ENCODE assay signal across 8 mouse cellular contexts in the genomic region with DNA sequence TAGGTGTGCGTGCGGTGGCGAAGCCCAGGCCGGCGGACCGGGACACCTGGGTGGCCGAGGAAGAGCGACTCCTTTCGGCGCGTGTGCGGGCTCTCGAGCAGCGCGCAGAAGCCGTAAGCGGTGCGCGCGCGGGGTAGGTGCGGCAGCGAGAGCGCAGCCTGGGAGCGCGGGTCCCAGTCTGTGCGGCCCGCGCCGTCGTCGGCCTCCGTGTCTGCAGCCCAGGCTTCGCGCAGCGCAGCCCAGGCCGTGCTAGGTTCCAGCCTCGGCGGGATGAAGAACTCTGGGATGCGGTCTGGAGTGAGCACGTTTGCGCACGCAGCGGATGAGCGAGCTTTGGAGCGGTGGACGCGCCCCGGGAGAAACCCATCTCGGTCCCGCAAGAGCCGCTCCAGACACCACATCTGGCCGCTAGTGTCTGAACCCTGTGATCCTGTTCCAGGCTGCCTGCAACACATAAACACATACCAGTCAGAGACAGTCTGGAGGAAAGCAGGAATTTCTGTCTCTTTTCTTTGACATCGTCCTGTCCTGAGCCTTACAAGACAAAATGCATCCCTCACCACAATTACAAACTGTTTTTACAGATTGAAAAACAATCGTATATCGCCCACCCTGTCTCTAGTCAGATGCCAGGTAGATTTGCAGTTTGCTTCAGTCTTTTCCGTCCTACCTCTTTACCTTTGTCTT. TPM values are rescaled to one million over a fixed set of nuclear protein-coding genes. Genes with fewer than 3 reads are reported as not detected.
DNase-seq lines count a peak whose midpoint lies in the region; ATAC-seq and TF ChIP-seq lines count a peak whose summit lies in the region.

No protein-coding gene starts in this region.

- H3K4me1 ChIP-seq in lung, embryonic 14.5 days (ENCODE audit: insufficient read depth) = peaks cover 11% of the 10 kb centered on the region
- H3K4me1 ChIP-seq in heart, embryonic 15.5 days (replicated peaks) = peaks cover 20% of the 10 kb centered on the region
- peaks cover 34% of the 10 kb centered on the region for H3K4me1 ChIP-seq in liver, embryonic 13.5 days (replicated peaks)
- no peaks in the 10 kb centered on the region; the same call in 1 of the 2 replicates for H3K4me1 ChIP-seq in small intestine, adult 2 months (ENCODE audit: control insufficient read depth, insufficient read depth, insufficient read length, low read length)

- H3K36me3 ChIP-seq in lung, embryonic 14.5 days (ENCODE audit: insufficient read depth) = no peaks in the 10 kb centered on the region
- H3K36me3 ChIP-seq in heart, embryonic 15.5 days = no peaks in the 10 kb centered on the region
- H3K36me3 ChIP-seq in liver, embryonic 13.5 days = no peaks in the 10 kb centered on the region
- H3K36me3 ChIP-seq in small intestine, adult 2 months (ENCODE audit: control insufficient read depth, insufficient read depth, low read length) = no peaks in the 10 kb centered on the region

- DNase-seq in cerebellum, postnatal 4 days (ENCODE audit: low spot score in 2 of 2) = no peak
- peak; percentile 75 for DNase-seq in lung, embryonic 14.5 days
- DNase-seq in lung, adult 18-20 months = no peak
- no peak for DNase-seq in liver, embryonic 13.5 days

- ATAC-seq in cerebellum, adult (ENCODE audit: insufficient number of reproducible peaks, low FRiP score, low TSS enrichment) = peak; percentile 51; the same call in 1 of the 2 replicates
- peak; percentile 68 for ATAC-seq in lung, embryonic 14.5 days (ENCODE audit: insufficient read depth)
- ATAC-seq in heart, embryonic 15.5 days (replicated peaks; ENCODE audit: insufficient number of reproducible peaks, insufficient read depth, low FRiP score, low read depth) = peak; percentile 44; the same call in 1 of the 2 replicates
- peak; percentile 56 for ATAC-seq in liver, embryonic 13.5 days (ENCODE audit: low read depth)
- no peak for ATAC-seq in inflammation-experienced regulatory T-cells, adult 6 months

- peaks cover 38% of the 10 kb centered on the region for H3K27me3 ChIP-seq in lung, embryonic 14.5 days (ENCODE audit: insufficient read depth, low read length)
- H3K27me3 ChIP-seq in heart, embryonic 15.5 days = peaks cover 52% of the 10 kb centered on the region
- H3K27me3 ChIP-seq in liver, embryonic 13.5 days = peaks cover 54% of the 10 kb centered on the region
- no peaks in the 10 kb centered on the region for H3K27me3 ChIP-seq in small intestine, adult 2 months (ENCODE audit: control insufficient read depth, insufficient read depth, low read length)

- peak overlapping the region; percentile 57 for H3K9ac ChIP-seq in lung, embryonic 14.5 days
- H3K9ac ChIP-seq in heart, embryonic 15.5 days = peak overlapping the region; percentile 52
- peak overlapping the region; percentile 78 for H3K9ac ChIP-seq in liver, embryonic 13.5 days

- H3K9me3 ChIP-seq in lung, embryonic 14.5 days (ENCODE audit: low read depth, low read length) = no peaks in the 10 kb centered on the region
- H3K9me3 ChIP-seq in heart, embryonic 15.5 days (replicated peaks) = no peaks in the 10 kb centered on the region
- peaks cover 3% of the 10 kb centered on the region; the same call in 1 of the 2 replicates for H3K9me3 ChIP-seq in liver, embryonic 13.5 days (replicated peaks)

- H3K4me3 ChIP-seq in lung, embryonic 14.5 days (ENCODE audit: low read depth, low read length) = peak overlapping the region; percentile 57
- H3K4me3 ChIP-seq in heart, embryonic 15.5 days = peak overlapping the region; percentile 60
- peak overlapping the region; percentile 75 for H3K4me3 ChIP-seq in liver, embryonic 13.5 days (replicated peaks)
- peak overlapping the region; percentile 57 for H3K4me3 ChIP-seq in small intestine, adult 2 months (ENCODE audit: low read depth, low read length)

- H3K27ac ChIP-seq in lung, embryonic 14.5 days (ENCODE audit: low read depth) = peak overlapping the region; percentile 67
- H3K27ac ChIP-seq in heart, embryonic 15.5 days = no peak overlapping the region
- H3K27ac ChIP-seq in liver, embryonic 13.5 days = peak overlapping the region; percentile 15
- no peak overlapping the region for H3K27ac ChIP-seq in small intestine, adult 2 months (ENCODE audit: insufficient read depth, low read depth, low read length)

- TF ChIP-seq CTCF in lung, embryonic 14.5 days (IDR thresholded peaks at IDR 0.05; ENCODE audit: low read depth) = no peak
- no peak for TF ChIP-seq CTCF in small intestine, adult 2 months (IDR thresholded peaks at IDR 0.05; ENCODE audit: extremely low read depth, insufficient read length, insufficient replicate concordance, low read depth, low read length)

- under 1% methylated on average over 53 of the region's 57 CpGs for WGBS in lung, embryonic 14.5 days
- 1% methylated on average over 57 of the region's 57 CpGs for WGBS in heart, embryonic 15.5 days
- WGBS in liver, embryonic 13.5 days (ENCODE audit: insufficient replicate concordance) = 1% methylated on average over 57 of the region's 57 CpGs
- 1% methylated on average over 57 of the region's 57 CpGs for WGBS in small intestine, adult 2 months

- TF ChIP-seq POLR2A in small intestine, adult 2 months (IDR thresholded peaks at IDR 0.05; ENCODE audit: low read depth, low read length) = no peak

- peak overlapping the region; percentile 94 for H3K4me2 ChIP-seq in lung, embryonic 14.5 days
- H3K4me2 ChIP-seq in heart, embryonic 15.5 days = peak overlapping the region; percentile 98
- peak overlapping the region; percentile 95 for H3K4me2 ChIP-seq in liver, embryonic 13.5 days

RNA-seq across cellular contexts. Expression of a gene that starts 0.6 kb away (rescaled TPM):
- 1.3 and 1.9 TPM in 2 replicates for polyA plus RNA-seq in lung, embryonic 14.5 days (2014; fragmentation: Nextera tagmentation; extraction: Ambion mirVana)
- 0.09 TPM in 1 of 2 replicates, not detected in the other for polyA plus RNA-seq in heart, embryonic 15.5 days (2015; fragmentation: Nextera tagmentation; extraction: Ambion mirVana)
- polyA plus RNA-seq in liver, embryonic 13.5 days (2015; fragmentation: Nextera tagmentation; extraction: Ambion mirVana) = 3.4 and 4.2 TPM in 2 replicates
- polyA plus RNA-seq in small intestine, adult 2 months (2012; rRNA removed) = 1.9 and 28.9 TPM in 2 replicates
- not detected for polyA plus RNA-seq in inflammation-experienced regulatory T-cells, adult 6 months (2017; shearing (Covaris generic))

RNA-seq across cellular contexts. Expression of a gene that starts 8.7 kb away (rescaled TPM):
- 6.6 TPM in 2 replicates for polyA plus RNA-seq in lung, embryonic 14.5 days (2014; fragmentation: Nextera tagmentation; extraction: Ambion mirVana)
- polyA plus RNA-seq in heart, embryonic 15.5 days (2015; fragmentation: Nextera tagmentation; extraction: Ambion mirVana) = 3.6 and 4.7 TPM in 2 replicates
- 6.5 and 7.2 TPM in 2 replicates for polyA plus RNA-seq in liver, embryonic 13.5 days (2015; fragmentation: Nextera tagmentation; extraction: Ambion mirVana)
- polyA plus RNA-seq in small intestine, adult 2 months (2012; rRNA removed) = 0.86 and 0.94 TPM in 2 replicates
- polyA plus RNA-seq in inflammation-experienced regulatory T-cells, adult 6 months (2017; shearing (Covaris generic)) = 10 to 100 TPM; 15.4 to 24.0 (median 19.5) TPM

Comparison
In these comparisons a context has a peak if more than half of its experiments do, and no peak if none do; other contexts are left out.
1. H3K27ac ChIP-seq: peak in lung, embryonic 14.5 days (single experiment) and liver, embryonic 13.5 days (single experiment); none in heart, embryonic 15.5 days (single experiment) and small intestine, adult 2 months (single experiment).
2. Peak in every context shown above with its lines, with median percentiles within 50 percentile points of each other: H3K4me2 ChIP-seq, H3K4me3 ChIP-seq and H3K9ac ChIP-seq.